Mouse (Mus musculus): ENCODE measurements around the gene Myl9. TPM values are rescaled to one million over a fixed set of nuclear protein-coding genes. Genes with fewer than 3 reads are reported as not detected.
"Not testable (repeated sequence)": the region's sequence is repeated elsewhere in the genome, so short reads cannot be mapped to it uniquely, and the experiment has no call there.

Myl9 gene
- polyA plus RNA-seq, 1 experiment = 155 TPM

DNA sequence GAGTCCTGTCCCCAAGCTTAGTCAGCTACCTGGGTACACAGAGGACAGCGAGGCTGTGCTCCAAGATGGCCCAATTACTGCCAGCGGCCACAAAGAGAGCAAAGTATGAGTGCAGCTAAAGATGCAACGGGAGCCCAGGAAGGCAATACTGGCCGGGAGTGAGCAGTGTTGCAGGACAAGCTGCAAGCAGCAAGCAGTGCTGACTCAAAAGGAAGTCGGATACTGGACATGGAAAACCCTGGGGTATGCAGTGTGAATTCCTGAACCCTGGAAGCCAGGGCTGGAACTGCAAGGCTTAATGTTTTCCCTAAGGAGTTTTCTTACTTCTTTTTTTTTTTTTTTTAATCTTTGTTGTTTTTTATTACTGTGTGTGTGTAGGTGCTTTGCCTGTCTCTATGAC lies 36.3 kb downstream of the Myl9 start:
- peak; percentile 14 for DNase-seq
- no peaks in the 10 kb centered on the region; the same call in 1 of the 2 replicates for H3K4me1 ChIP-seq (ENCODE audit: control insufficient read depth, insufficient read depth, low read length)
- TF ChIP-seq CTCF (conservative IDR thresholded peaks at IDR 0.05; ENCODE audit: insufficient read depth, insufficient read length, low read depth, low read length) (no peak), POLR2A (IDR thresholded peaks at IDR 0.05; ENCODE audit: low read depth, low read length) (no peak)
- H3K27me3 ChIP-seq (replicated peaks; ENCODE audit: control insufficient read depth, insufficient read depth, low read length) = no peaks in the 10 kb centered on the region
- no peak overlapping the region for H3K4me3 ChIP-seq (ENCODE audit: insufficient read depth, low read depth, low read length)
- no peaks in the 10 kb centered on the region for H3K36me3 ChIP-seq (ENCODE audit: control insufficient read depth, insufficient read depth, low read length)
- WGBS = 71% methylated on average over 5 of the region's 5 CpGs
- H3K27ac ChIP-seq (ENCODE audit: insufficient read depth, low read depth, low read length) = no peak overlapping the region

DNA sequence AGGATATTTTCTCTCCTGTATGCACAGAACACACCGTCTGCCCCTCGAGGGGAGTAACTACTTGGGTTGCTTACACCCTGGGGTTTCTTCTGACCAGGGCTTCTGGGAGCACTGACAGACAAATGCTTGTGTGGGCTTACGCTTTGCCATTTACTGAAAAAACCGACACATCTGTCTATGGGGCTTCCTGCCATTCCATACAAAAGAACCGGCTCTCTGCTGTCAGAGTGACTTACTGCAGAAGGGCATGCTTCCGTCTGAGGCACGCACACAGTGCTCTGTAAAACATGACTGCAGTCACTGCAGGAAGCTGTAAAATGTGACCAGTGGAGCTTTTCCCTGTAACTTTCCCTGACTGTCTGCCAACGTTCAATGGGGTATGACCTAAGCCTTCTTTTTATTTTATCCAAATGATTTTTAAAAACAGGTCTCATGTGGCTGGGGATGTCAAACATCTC lies 39.2 kb downstream of the Myl9 start:
- Histone ChIP-seq H3K27ac (ENCODE audit: insufficient read depth, low read depth, low read length) (peak overlapping the region; percentile 71), H3K36me3 (ENCODE audit: control insufficient read depth, insufficient read depth, low read length) (no peaks in the 10 kb centered on the region), H3K4me1 (ENCODE audit: control insufficient read depth, insufficient read depth, low read length) (no peaks in the 10 kb centered on the region; the same call in 1 of the 2 replicates), H3K27me3 (replicated peaks; ENCODE audit: control insufficient read depth, insufficient read depth, low read length) (no peaks in the 10 kb centered on the region), H3K4me3 (ENCODE audit: insufficient read depth, low read depth, low read length) (no peak overlapping the region)
- TF ChIP-seq POLR2A (IDR thresholded peaks at IDR 0.05; ENCODE audit: low read depth, low read length) = no peak
- no peak for TF ChIP-seq CTCF (conservative IDR thresholded peaks at IDR 0.05; ENCODE audit: insufficient read depth, insufficient read length, low read depth, low read length)
- WGBS = 15% methylated on average over 8 of the region's 8 CpGs
- DNase-seq = peak; percentile 78

DNA sequence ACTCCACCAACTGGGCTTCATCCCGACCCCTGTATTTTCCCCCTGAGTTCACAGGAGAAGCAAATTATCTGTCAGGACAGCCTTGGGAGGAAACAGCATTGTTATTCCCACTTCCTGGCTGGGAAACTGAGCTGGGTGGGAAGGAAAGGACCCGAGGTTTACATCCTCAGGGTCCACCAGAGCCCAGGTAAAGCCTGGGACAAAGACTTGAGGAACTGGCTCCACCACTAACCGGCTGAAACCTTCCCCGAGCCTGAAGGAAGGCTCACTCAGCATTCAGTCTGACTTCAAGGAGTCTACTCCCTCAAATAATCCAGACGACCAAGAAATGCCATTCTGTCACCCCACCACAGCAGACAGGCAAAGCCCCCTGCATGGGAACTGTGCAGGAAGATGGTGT lies 39.7 kb downstream of the Myl9 start:
- no peaks in the 10 kb centered on the region for H3K27me3 ChIP-seq (replicated peaks; ENCODE audit: control insufficient read depth, insufficient read depth, low read length)
- peak overlapping the region; percentile 71 for H3K27ac ChIP-seq (ENCODE audit: insufficient read depth, low read depth, low read length)
- H3K4me3 ChIP-seq (ENCODE audit: insufficient read depth, low read depth, low read length) = no peak overlapping the region
- H3K4me1 ChIP-seq (ENCODE audit: control insufficient read depth, insufficient read depth, low read length) = no peaks in the 10 kb centered on the region; the same call in 1 of the 2 replicates
- TF ChIP-seq CTCF (conservative IDR thresholded peaks at IDR 0.05; ENCODE audit: insufficient read depth, insufficient read length, low read depth, low read length) (no peak), POLR2A (IDR thresholded peaks at IDR 0.05; ENCODE audit: low read depth, low read length) (no peak)
- no peaks in the 10 kb centered on the region for H3K36me3 ChIP-seq (ENCODE audit: control insufficient read depth, insufficient read depth, low read length)
- WGBS = 16% methylated on average over 5 of the region's 5 CpGs
- no peak for DNase-seq

DNA sequence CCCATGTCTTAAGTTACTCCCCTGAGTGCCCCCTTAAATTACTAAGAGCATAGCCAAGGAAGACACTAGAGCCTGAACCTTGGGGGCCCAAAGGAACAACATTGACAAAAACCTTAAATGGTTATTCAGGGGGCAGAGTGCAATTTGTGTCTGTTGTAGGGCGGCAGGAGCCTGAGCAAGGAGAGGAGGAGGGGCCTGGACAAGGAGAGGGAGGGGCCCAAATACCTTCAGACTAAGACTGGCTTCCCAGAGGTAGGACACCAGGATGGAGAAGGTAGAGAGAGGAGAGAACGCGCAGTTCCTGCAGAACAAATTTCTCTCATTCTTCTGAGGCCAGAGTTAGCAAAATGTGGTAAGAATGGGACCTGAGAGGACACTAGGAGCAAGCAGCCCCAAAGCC lies 40.2 kb downstream of the Myl9 start:
- Histone ChIP-seq H3K36me3 (ENCODE audit: control insufficient read depth, insufficient read depth, low read length) (no peaks in the 10 kb centered on the region), H3K27me3 (replicated peaks; ENCODE audit: control insufficient read depth, insufficient read depth, low read length) (no peaks in the 10 kb centered on the region), H3K27ac (ENCODE audit: insufficient read depth, low read depth, low read length) (no peak overlapping the region), H3K4me1 (ENCODE audit: control insufficient read depth, insufficient read depth, low read length) (no peaks in the 10 kb centered on the region; the same call in 1 of the 2 replicates), H3K4me3 (ENCODE audit: insufficient read depth, low read depth, low read length) (no peak overlapping the region)
- TF ChIP-seq CTCF (conservative IDR thresholded peaks at IDR 0.05; ENCODE audit: insufficient read depth, insufficient read length, low read depth, low read length) (no peak), POLR2A (IDR thresholded peaks at IDR 0.05; ENCODE audit: low read depth, low read length) (no peak)
- DNase-seq = no peak
- WGBS = 59% methylated on average over 3 of the region's 3 CpGs

DNA sequence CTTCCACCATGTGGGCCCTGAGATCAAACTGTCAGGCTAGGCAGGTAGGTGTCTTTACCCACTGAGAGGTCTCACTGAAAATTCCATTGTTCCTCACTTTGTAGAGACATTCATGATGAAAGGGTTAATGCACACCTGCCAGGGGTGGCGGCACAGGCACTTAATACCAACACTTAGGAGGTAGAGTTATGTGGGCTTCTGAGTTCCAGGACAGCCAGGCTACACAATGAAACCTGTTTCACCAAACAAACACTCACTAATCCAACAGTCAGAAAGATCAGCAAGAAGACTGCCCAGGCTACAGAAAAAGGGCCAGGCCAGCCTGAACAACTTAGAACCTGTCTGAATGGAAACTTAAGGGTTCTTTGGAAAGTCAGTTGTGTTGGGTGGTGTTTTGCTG lies 40.9 kb downstream of the Myl9 start:
- WGBS = 85% methylated on average over 1 of the region's 1 CpGs
- Histone ChIP-seq H3K36me3 (ENCODE audit: control insufficient read depth, insufficient read depth, low read length) (no peaks in the 10 kb centered on the region), H3K27me3 (replicated peaks; ENCODE audit: control insufficient read depth, insufficient read depth, low read length) (no peaks in the 10 kb centered on the region), H3K4me3 (ENCODE audit: insufficient read depth, low read depth, low read length) (no peak overlapping the region), H3K4me1 (ENCODE audit: control insufficient read depth, insufficient read depth, low read length) (no peaks in the 10 kb centered on the region; the same call in 1 of the 2 replicates), H3K27ac (ENCODE audit: insufficient read depth, low read depth, low read length) (no peak overlapping the region)
- no peak for DNase-seq
- no peak for TF ChIP-seq POLR2A (IDR thresholded peaks at IDR 0.05; ENCODE audit: low read depth, low read length)
- TF ChIP-seq CTCF (conservative IDR thresholded peaks at IDR 0.05; ENCODE audit: insufficient read depth, insufficient read length, low read depth, low read length) = no peak

DNA sequence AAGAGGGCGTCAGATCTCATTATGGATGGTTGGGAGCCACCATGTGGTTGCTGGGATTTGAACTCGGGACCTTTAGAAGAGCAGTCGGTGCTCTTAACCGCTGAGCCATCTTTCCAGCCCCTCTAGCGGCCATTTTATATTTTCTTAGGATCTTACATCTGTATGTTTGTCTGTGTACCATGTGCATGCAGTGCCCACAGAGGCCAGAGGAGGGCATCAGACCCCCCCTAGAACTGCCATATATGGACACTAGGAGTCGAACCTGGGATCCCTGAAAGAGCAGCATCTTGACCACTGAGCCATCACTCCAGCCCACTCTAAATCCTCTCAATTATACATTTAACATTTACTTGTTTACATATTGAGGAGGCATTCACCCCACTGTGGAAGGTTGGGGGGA lies 49.9 kb downstream of the Myl9 start:
- not testable (repeated sequence) for H3K27me3 ChIP-seq (replicated peaks; ENCODE audit: control insufficient read depth, insufficient read depth, low read length); H3K4me3 ChIP-seq (ENCODE audit: insufficient read depth, low read depth, low read length); H3K27ac ChIP-seq (ENCODE audit: insufficient read depth, low read depth, low read length); DNase-seq; H3K36me3 ChIP-seq (ENCODE audit: control insufficient read depth, insufficient read depth, low read length); H3K4me1 ChIP-seq (ENCODE audit: control insufficient read depth, insufficient read depth, low read length)
- WGBS = 86% methylated on average over 6 of the region's 6 CpGs

Other genes starting within 250 kb of the Myl9 start
- gene Aar2, start 227.8 kb upstream of the Myl9 start, polyA plus RNA-seq (2012; rRNA removed) = 25.7 and 29.3 TPM in 2 replicates
- gene Dlgap4, start 161.7 kb upstream of the Myl9 start, polyA plus RNA-seq (2012; rRNA removed) = 50.6 and 51.1 TPM in 2 replicates
- gene Tgif2, start 64.6 kb downstream of the Myl9 start, polyA plus RNA-seq (2012; rRNA removed) = 3.8 and 4.6 TPM in 2 replicates
- gene 4930518I15Rik, start 82.5 kb downstream of the Myl9 start, polyA plus RNA-seq (2012; rRNA removed) = 1.1 and 1.2 TPM in 2 replicates
- gene Rab5if, start 87.7 kb downstream of the Myl9 start, polyA plus RNA-seq (2012; rRNA removed) = 127 and 129 TPM in 2 replicates
- gene Sla2, start 111.8 kb downstream of the Myl9 start, polyA plus RNA-seq (2012; rRNA removed) = 0.10 and 0.67 TPM in 2 replicates
- 97.8 and 102 TPM in 2 replicates for gene Ndrg3, start 216.6 kb downstream of the Myl9 start, polyA plus RNA-seq (2012; rRNA removed)
- 2.0 and 2.4 TPM in 2 replicates for gene Dsn1, start 231.7 kb downstream of the Myl9 start, polyA plus RNA-seq (2012; rRNA removed)